Mouse (Mus musculus) MEL (cell line): ENCODE results near the gene Eef1a1. TPM values are rescaled to one million over a fixed set of nuclear protein-coding genes. Genes with fewer than 3 reads are reported as not detected.
A peak's percentile ranks its signal among the peaks of the same experiment; 100 is the strongest.

Experiments
- DNase-seq: peaks from one replicate; pipeline ENCODE4 v3.0.0; 2011; ENCODE audit warnings: low read depth, low spot score
- H3K27ac ChIP-seq: 2 replicates; pipeline ENCODE4 v1.5.1; 2012; ENCODE audit warnings: low read depth, mild to moderate bottlenecking, control low read depth, low read length, moderate library complexity; ENCODE audit not compliant: control insufficient read depth
- H3K27me3 ChIP-seq, 2 experiments: fragments of 150-350 bp in 1 of 2; sonication (generic) in 1 of 2; 2 replicates each; pipeline ENCODE4 v1.6.1; 2012; ENCODE audit warnings: low read length in 2 of 2, mild to moderate bottlenecking in 2 of 2, improper control_type of control experiment in 1 of 2, moderate library complexity in 1 of 2; ENCODE audit not compliant: insufficient read depth in 2 of 2, control insufficient read depth in 1 of 2
- H3K36me3 ChIP-seq, 2 experiments: 2 replicates each; pipeline ENCODE4 v1.6.1; 2012 to 2014; ENCODE audit warnings: low read length in 2 of 2, improper control_type of control experiment in 1 of 2, inconsistent platforms in 1 of 2, mild to moderate bottlenecking in 1 of 2; ENCODE audit not compliant: insufficient read depth in 2 of 2, control insufficient read depth in 1 of 2
- H3K4me1 ChIP-seq, 2 experiments: fragments of 150-350 bp in 1 of 2; sonication (generic) in 1 of 2; 2 replicates each; pipeline ENCODE4 v1.6.1; 2012; ENCODE audit warnings: low read length in 2 of 2, improper control_type of control experiment in 1 of 2, mild to moderate bottlenecking in 1 of 2; ENCODE audit not compliant: insufficient read depth in 2 of 2, control insufficient read depth in 1 of 2
- H3K4me3 ChIP-seq, 2 experiments: fragments of 150-350 bp in 1 of 2; sonication (generic) in 1 of 2; 2 replicates each; pipeline ENCODE4 v1.5.1; 2012; ENCODE audit warnings: low read depth in 2 of 2, low read length in 2 of 2, mild to moderate bottlenecking in 2 of 2, moderate library complexity in 2 of 2, control low read depth in 1 of 2, improper control_type of control experiment in 1 of 2; ENCODE audit not compliant: control insufficient read depth in 1 of 2, insufficient read depth in 1 of 2
- H3K79me2 ChIP-seq: 2 replicates; pipeline ENCODE4 v1.6.1; 2012; ENCODE audit warnings: mild to moderate bottlenecking, low read length, moderate library complexity; ENCODE audit not compliant: control insufficient read depth, poor library complexity, insufficient read depth
- H3K9ac ChIP-seq: 2 replicates; pipeline ENCODE4 v1.6.1; 2012; ENCODE audit warnings: low read depth, mild to moderate bottlenecking, control low read depth, low read length, moderate library complexity; ENCODE audit not compliant: control insufficient read depth, poor library complexity, severe bottlenecking
- H3K9me3 ChIP-seq: fragments of 150-350 bp; sonication (generic); replicated peaks from 2 replicates; pipeline ENCODE4 v1.6.1; 2012; ENCODE audit warnings: mild to moderate bottlenecking, low read length, improper control_type of control experiment, moderate library complexity; ENCODE audit not compliant: insufficient read depth
- BHLHE40 ChIP-seq: IDR thresholded peaks from 2 replicates; pipeline ENCODE4 v1.6.1; 2012; ENCODE audit warnings: low read depth, mild to moderate bottlenecking, inconsistent platforms, low read length, improper control_type of control experiment, borderline replicate concordance
- CHD1 ChIP-seq: IDR thresholded peaks from 2 replicates; pipeline ENCODE4 v1.6.1; 2012; ENCODE audit warnings: low read depth, mild to moderate bottlenecking, inconsistent platforms, low read length, improper control_type of control experiment
- CHD2 ChIP-seq: IDR thresholded peaks from 2 replicates; pipeline ENCODE4 v1.6.1; 2011; ENCODE audit warnings: low read length, improper control_type of control experiment
- CTCF ChIP-seq, 3 experiments: IDR thresholded peaks in 2 of 3; conservative IDR thresholded peaks in 1 of 3; 2 replicates each; pipeline ENCODE4 v1.5.1; 2011 to 2012; ENCODE audit warnings: low read length in 3 of 3, low read depth in 2 of 3, mild to moderate bottlenecking in 2 of 3, improper control_type of control experiment in 1 of 3, inconsistent platforms in 1 of 3, mixed read lengths in 1 of 3, moderate library complexity in 1 of 3; ENCODE audit not compliant: control insufficient read depth in 1 of 3, insufficient read depth in 1 of 3, poor library complexity in 1 of 3, severe bottlenecking in 1 of 3
- EP300 ChIP-seq, 2 experiments: IDR thresholded peaks; 2 replicates each; pipeline ENCODE4 v1.6.1; 2011; ENCODE audit warnings: improper control_type of control experiment in 2 of 2, low read length in 2 of 2, low read depth in 1 of 2, mild to moderate bottlenecking in 1 of 2
- ETS1 ChIP-seq: IDR thresholded peaks from 2 replicates; pipeline ENCODE4 v1.6.1; 2012; ENCODE audit warnings: low read depth, mild to moderate bottlenecking, inconsistent platforms, low read length, improper control_type of control experiment, moderate library complexity
- GATA1 ChIP-seq: IDR thresholded peaks from 2 replicates; pipeline ENCODE4 v1.6.1; 2011; ENCODE audit warnings: low read depth, low read length, improper control_type of control experiment
- HCFC1 ChIP-seq: IDR thresholded peaks from 2 replicates; pipeline ENCODE4 v1.6.1; 2012; ENCODE audit warnings: low read depth, mild to moderate bottlenecking, inconsistent platforms, low read length, improper control_type of control experiment, moderate library complexity
- JUND ChIP-seq: IDR thresholded peaks from 2 replicates; pipeline ENCODE4 v1.6.1; 2011; ENCODE audit warnings: low read depth, mild to moderate bottlenecking, improper control_type of control experiment, low read length
- KAT2A ChIP-seq: conservative IDR thresholded peaks from 2 replicates; pipeline ENCODE4 v1.6.1; 2012; ENCODE audit warnings: low read depth, low read length, improper control_type of control experiment, inconsistent platforms
- MAFK ChIP-seq: IDR thresholded peaks from 2 replicates; pipeline ENCODE4 v1.6.1; 2011; ENCODE audit warnings: low read depth, mild to moderate bottlenecking, low read length, improper control_type of control experiment, borderline replicate concordance
- MAX ChIP-seq: IDR thresholded peaks from 2 replicates; pipeline ENCODE4 v1.6.1; 2011; ENCODE audit warnings: low read length, improper control_type of control experiment
- MAZ ChIP-seq: IDR thresholded peaks from 2 replicates; pipeline ENCODE4 v1.6.1; 2012; ENCODE audit warnings: low read depth, mild to moderate bottlenecking, inconsistent platforms, low read length, improper control_type of control experiment
- MEF2A ChIP-seq: IDR thresholded peaks from 2 replicates; pipeline ENCODE4 v1.6.1; 2014; ENCODE audit warnings: low read depth, mild to moderate bottlenecking, inconsistent platforms, low read length, improper control_type of control experiment; ENCODE audit not compliant: poor library complexity, insufficient replicate concordance, severe bottlenecking; ENCODE audit errors: extremely low read depth
- MXI1 ChIP-seq: IDR thresholded peaks from 2 replicates; pipeline ENCODE4 v1.6.1; 2011; ENCODE audit warnings: mild to moderate bottlenecking, low read depth, low read length, improper control_type of control experiment
- MYC ChIP-seq: IDR thresholded peaks from 2 replicates; pipeline ENCODE4 v1.6.1; 2011; ENCODE audit warnings: low read depth, mild to moderate bottlenecking, low read length, improper control_type of control experiment, moderate library complexity
- POLR2AphosphoS2 ChIP-seq: IDR thresholded peaks from 2 replicates; pipeline ENCODE4 v1.6.1; 2011; ENCODE audit warnings: low read length, improper control_type of control experiment
- POLR2AphosphoS5 ChIP-seq: IDR thresholded peaks from 2 replicates; pipeline ENCODE4 v1.6.1; 2012; ENCODE audit warnings: low read depth, borderline replicate concordance, mild to moderate bottlenecking, inconsistent platforms, low read length, moderate library complexity, mixed read lengths
- RAD21 ChIP-seq: IDR thresholded peaks from 2 replicates; pipeline ENCODE4 v1.6.1; 2011; ENCODE audit warnings: mild to moderate bottlenecking, low read depth, low read length, improper control_type of control experiment
- RCOR1 ChIP-seq: IDR thresholded peaks from 2 replicates; pipeline ENCODE4 v1.6.1; 2012; ENCODE audit warnings: low read depth, mild to moderate bottlenecking, inconsistent platforms, low read length, improper control_type of control experiment
- SIN3A ChIP-seq: IDR thresholded peaks from 2 replicates; pipeline ENCODE4 v1.6.1; 2012; ENCODE audit warnings: low read length, improper control_type of control experiment, inconsistent platforms
- SMC3 ChIP-seq: IDR thresholded peaks from 2 replicates; pipeline ENCODE4 v1.6.1; 2011; ENCODE audit warnings: low read depth, low read length, improper control_type of control experiment
- TAL1 ChIP-seq: IDR thresholded peaks from 2 replicates; pipeline ENCODE4 v1.6.1; 2012; ENCODE audit warnings: mild to moderate bottlenecking, inconsistent platforms, low read length, moderate library complexity, mixed read lengths
- TBP ChIP-seq: IDR thresholded peaks from 2 replicates; pipeline ENCODE4 v1.8.0; 2011; ENCODE audit warnings: low read depth, low read length, improper control_type of control experiment
- TCF12 ChIP-seq: IDR thresholded peaks from 2 replicates; pipeline ENCODE4 v1.6.1; 2014; ENCODE audit warnings: low read depth, mild to moderate bottlenecking, inconsistent platforms, low read length, improper control_type of control experiment, moderate library complexity
- UBTF ChIP-seq: IDR thresholded peaks from 2 replicates; pipeline ENCODE4 v1.6.1; 2012; ENCODE audit warnings: low read depth, mild to moderate bottlenecking, inconsistent platforms, low read length, improper control_type of control experiment, moderate library complexity, borderline replicate concordance; ENCODE audit not compliant: insufficient read depth
- USF1 ChIP-seq: IDR thresholded peaks from 2 replicates; pipeline ENCODE4 v1.6.1; 2014; ENCODE audit warnings: low read depth, mild to moderate bottlenecking, inconsistent platforms, low read length, improper control_type of control experiment, moderate library complexity
- USF2 ChIP-seq, 2 experiments: IDR thresholded peaks; 2 replicates each; pipeline ENCODE4 v1.6.1; 2011 to 2012; ENCODE audit warnings: improper control_type of control experiment in 2 of 2, low read length in 2 of 2, borderline replicate concordance in 1 of 2, inconsistent platforms in 1 of 2, low read depth in 1 of 2, mild to moderate bottlenecking in 1 of 2; ENCODE audit not compliant: insufficient read depth in 1 of 2
- ZC3H11A ChIP-seq: IDR thresholded peaks from 2 replicates; pipeline ENCODE4 v1.6.1; 2012; ENCODE audit warnings: low read depth, mild to moderate bottlenecking, inconsistent platforms, low read length, improper control_type of control experiment
- ZMIZ1 ChIP-seq: IDR thresholded peaks from 2 replicates; pipeline ENCODE4 v1.6.1; 2012; ENCODE audit warnings: low read depth, mild to moderate bottlenecking, inconsistent platforms, low read length, improper control_type of control experiment, moderate library complexity
- ZNF384 ChIP-seq: IDR thresholded peaks from 2 replicates; pipeline ENCODE4 v1.6.1; 2012; ENCODE audit warnings: low read depth, mild to moderate bottlenecking, inconsistent platforms, low read length, improper control_type of control experiment
- polyA plus RNA-seq, 2 experiments: library from polyadenylated mRNA; stranded (reverse) in 1 of 2; unstranded in 1 of 2; fragments of >175 nt in 1 of 2; fragments of >200 nt in 1 of 2; gene quantifications; 2 replicates each; pipeline versions ENCODE4 v1.2.1 to v1.2.4; 2012; ENCODE audit warnings: low replicate concordance in 2 of 2, low read depth in 1 of 2; ENCODE audit not compliant: insufficient read length in 2 of 2, insufficient read depth in 1 of 2, missing spikeins in 1 of 2
- total RNA-seq: library from RNA; depleted of rRNA; stranded (reverse); fragments of 300-350 nt; gene quantifications from 2 replicates; pipeline ENCODE4 v1.2.3, GENCODE M21; 2012

The Eef1a1 gene
- total and polyA plus RNA-seq, 3 experiments = 11,701 to 60,504 (median 13,182) TPM

GRCm38 (mm10) chr9:78527301-78527761 lies 38.4 kb upstream of the Eef1a1 start:
- no peaks in the 10 kb centered on the region; the same call in 1 of the 2 replicates for H3K79me2 ChIP-seq
- no peaks in the 10 kb centered on the region for H3K9me3 ChIP-seq
- DNase-seq = peak; percentile 92
- peak; percentile 24 to 32; a peak in 2 of 4 replicates for TF ChIP-seq EP300 (IDR thresholded peaks at IDR 0.05; ENCODE audit: low read depth in 1 of 2, low read length in 2 of 2)
- TF ChIP-seq RCOR1 = peak; percentile 66; the same call in 1 of the 2 replicates
- no peak for TF ChIP-seq HCFC1
- no peak for TF ChIP-seq MAFK
- peak; percentile 99 for TF ChIP-seq MXI1
- TF ChIP-seq USF2 (IDR thresholded peaks at IDR 0.05; ENCODE audit: borderline replicate concordance in 1 of 2, insufficient read depth in 1 of 2, low read depth in 1 of 2, low read length in 2 of 2) = no peak
- TF ChIP-seq ZMIZ1 = no peak
- TF ChIP-seq ZC3H11A = no peak
- no peak for TF ChIP-seq POLR2AphosphoS5
- no peak for TF ChIP-seq TAL1
- peak; percentile 93 for TF ChIP-seq MYC
- peak; percentile 15; the same call in 1 of the 2 replicates for TF ChIP-seq SMC3
- no peak for TF ChIP-seq MEF2A
- no peak for TF ChIP-seq UBTF
- TF ChIP-seq ZNF384 = no peak
- TF ChIP-seq GATA1 = 0 out of 2 replicates have a peak, but pooled peaks have one; percentile 16
- peak; percentile 24; the same call in 1 of the 2 replicates for TF ChIP-seq TCF12
- peak; percentile 82 for TF ChIP-seq ETS1
- TF ChIP-seq BHLHE40 = peak; percentile 90
- TF ChIP-seq TBP = no peak
- no peak; the same call in 1 of the 2 replicates for TF ChIP-seq CHD1
- TF ChIP-seq MAZ = peak; percentile 24; the same call in 1 of the 2 replicates
- TF ChIP-seq SIN3A = peak; percentile 93
- no peak for TF ChIP-seq CHD2
- TF ChIP-seq POLR2AphosphoS2 = no peak
- peak; percentile 56 for TF ChIP-seq RAD21
- peak; percentile 72; the same call in 1 of the 2 replicates for TF ChIP-seq JUND
- peak; percentile 73; the same call in 1 of the 2 replicates for TF ChIP-seq USF1
- no peak for TF ChIP-seq KAT2A
- peak; percentile 96 for TF ChIP-seq MAX
- TF ChIP-seq CTCF (IDR thresholded peaks at IDR 0.05 in 2 of 3, conservative IDR thresholded peaks at IDR 0.05 in 1 of 3; ENCODE audit: control insufficient read depth in 1 of 3, insufficient read depth in 1 of 3, low read depth in 2 of 3, low read length in 3 of 3, poor library complexity in 1 of 3, severe bottlenecking in 1 of 3) = peak; percentile 67 to 73 (median 71)
- H3K9ac ChIP-seq = peak overlapping the region; percentile 66
- H3K4me3 ChIP-seq = peak overlapping the region; percentile 63 to 69
- H3K4me1 ChIP-seq = peaks cover 2 to 10% of the 10 kb centered on the region in 2 experiments; a peak in 3 of 4 replicates
- no peaks in the 10 kb centered on the region for H3K27me3 ChIP-seq
- peaks cover 0 to 11% of the 10 kb centered on the region in 2 experiments; a peak in 2 of 4 replicates for H3K36me3 ChIP-seq
- H3K27ac ChIP-seq = peak overlapping the region; percentile 68
